Mouse (Mus musculus) hindbrain, embryonic 15.5 days (tissue): ENCODE measurements at regions not wholly inside any gene's neighbourhood (a gene's known extent, or its start where the extent isn't known, plus 50 kb on each side); places are given as distances from the start of the nearest gene placed in this dataset.

Experiments used
- ATAC-seq: fragments of 200-750 bp; cut with Nextera tagmentation; 2 replicates; pipeline ENCODE4 v1.8.0; 2017; ENCODE audit warnings: low read depth, moderate number of reproducible peaks, moderate TSS enrichment; ENCODE audit not compliant: low FRiP score
- H3K27ac ChIP-seq: fragments of 300-500 bp; sonication (generic); replicated peaks from 2 replicates; pipeline ENCODE4 v1.5.1; 2015; ENCODE audit warnings: mild to moderate bottlenecking, inconsistent platforms
- H3K27me3 ChIP-seq: fragments of 300-500 bp; sonication (generic); 2 replicates; pipeline ENCODE4 v1.6.1; 2015; ENCODE audit warnings: control low read depth, inconsistent platforms
- H3K36me3 ChIP-seq: fragments of 300-500 bp; sonication (generic); 2 replicates; pipeline ENCODE4 v1.6.1; 2015; ENCODE audit warnings: control low read depth, inconsistent platforms
- H3K4me1 ChIP-seq: fragments of 300-500 bp; sonication (generic); replicated peaks from 2 replicates; pipeline ENCODE4 v1.6.1; 2015; ENCODE audit warnings: control low read depth, inconsistent platforms
- H3K4me2 ChIP-seq: fragments of 300-500 bp; sonication (generic); 2 replicates; pipeline ENCODE4 v1.6.1; 2015; ENCODE audit warnings: moderate library complexity, mild to moderate bottlenecking, inconsistent platforms
- H3K4me3 ChIP-seq: fragments of 300-500 bp; sonication (generic); 2 replicates; pipeline ENCODE4 v1.5.1; 2015; ENCODE audit warnings: mild to moderate bottlenecking, inconsistent platforms
- H3K9ac ChIP-seq: fragments of 300-500 bp; sonication (generic); 2 replicates; pipeline ENCODE4 v1.6.1; 2015; ENCODE audit warnings: inconsistent platforms
- H3K9me3 ChIP-seq: fragments of 300-500 bp; sonication (generic); 2 replicates; pipeline ENCODE4 v1.6.1; 2016; ENCODE audit warnings: control low read depth, inconsistent platforms
- WGBS: fragments of 180-500 bp; shearing (Covaris S2); methylation state at CpG from one replicate; pipeline ENCODE4 v1.1.7; 2015; 5-methylcytosine and 5-hydroxymethylcytosine counted together

- H3K4me1 ChIP-seq, result no peaks in the 10 kb centered on the region
- H3K9me3 ChIP-seq, result no peaks in the 10 kb centered on the region
- no peak overlapping the region for H3K4me3 ChIP-seq
- H3K9ac ChIP-seq, result no peak overlapping the region
- no peak overlapping the region for H3K4me2 ChIP-seq
- no peak overlapping the region for H3K27ac ChIP-seq
- H3K27me3 ChIP-seq, result no peaks in the 10 kb centered on the region
- H3K36me3 ChIP-seq, result no peaks in the 10 kb centered on the region
- 0 out of 2 replicates have a peak, but pooled peaks have one; percentile 68 for ATAC-seq
- WGBS, result 64% methylated on average over 3 of the region's 3 CpGs
Observed at GRCm38 (mm10) chr3:39062415-39062814, 175.7 kb downstream of the Fat4 start.

- no peak overlapping the region for H3K4me3 ChIP-seq
- no peaks in the 10 kb centered on the region for H3K36me3 ChIP-seq
- no peak for ATAC-seq
- H3K4me2 ChIP-seq, result no peak overlapping the region
- H3K4me1 ChIP-seq, result no peaks in the 10 kb centered on the region
- H3K9ac ChIP-seq, result no peak overlapping the region
- H3K9me3 ChIP-seq, result no peaks in the 10 kb centered on the region
- no peak overlapping the region for H3K27ac ChIP-seq
- 81% methylated on average over 6 of the region's 6 CpGs for WGBS
- H3K27me3 ChIP-seq, result no peaks in the 10 kb centered on the region
Observed at GRCm38 (mm10) chr3:39065457-39065856, 178.7 kb downstream of the Fat4 start.

GRCm38 (mm10) chr3:39069011-39069410, 182.3 kb downstream of the Fat4 start:
- Histone ChIP-seq H3K27me3 (no peaks in the 10 kb centered on the region), H3K36me3 (no peaks in the 10 kb centered on the region), H3K4me1 (no peaks in the 10 kb centered on the region), H3K4me2 (no peak overlapping the region), H3K9me3 (no peaks in the 10 kb centered on the region), H3K4me3 (no peak overlapping the region), H3K27ac (no peak overlapping the region), H3K9ac (no peak overlapping the region)
- no peak for ATAC-seq

- no peak overlapping the region for H3K9ac ChIP-seq
- H3K36me3 ChIP-seq, result no peaks in the 10 kb centered on the region
- no peak overlapping the region for H3K27ac ChIP-seq
- WGBS, result 44% methylated on average over 4 of the region's 4 CpGs
- ATAC-seq, result peak; percentile 23; the same call in 1 of the 2 replicates
- H3K4me1 ChIP-seq, result no peaks in the 10 kb centered on the region
- H3K9me3 ChIP-seq, result no peaks in the 10 kb centered on the region
- no peak overlapping the region for H3K4me2 ChIP-seq
- H3K27me3 ChIP-seq, result no peaks in the 10 kb centered on the region
- no peak overlapping the region for H3K4me3 ChIP-seq
Observed at GRCm38 (mm10) chr3:39082678-39083270, 196.0 kb downstream of the Fat4 start.

- Histone ChIP-seq H3K9ac (no peak overlapping the region), H3K4me3 (no peak overlapping the region), H3K4me1 (no peaks in the 10 kb centered on the region), H3K36me3 (no peaks in the 10 kb centered on the region), H3K27ac (no peak overlapping the region), H3K27me3 (no peaks in the 10 kb centered on the region), H3K4me2 (no peak overlapping the region), H3K9me3 (no peaks in the 10 kb centered on the region)
- ATAC-seq, result no peak
- WGBS, result 94% methylated on average over 4 of the region's 4 CpGs
Observed at GRCm38 (mm10) chr3:39088948-39089347, 202.2 kb downstream of the Fat4 start.

- Histone ChIP-seq H3K9ac (no peak overlapping the region), H3K4me3 (no peak overlapping the region), H3K27me3 (no peaks in the 10 kb centered on the region), H3K27ac (no peak overlapping the region), H3K4me2 (no peak overlapping the region), H3K4me1 (no peaks in the 10 kb centered on the region), H3K9me3 (no peaks in the 10 kb centered on the region), H3K36me3 (no peaks in the 10 kb centered on the region)
- ATAC-seq, result peak; percentile 51; the same call in 1 of the 2 replicates
- WGBS, result 67% methylated on average over 3 of the region's 3 CpGs
Observed at GRCm38 (mm10) chr3:39102324-39102723, 215.6 kb downstream of the Fat4 start.

- ATAC-seq, result no peak
- Histone ChIP-seq H3K4me2 (no peak overlapping the region), H3K4me3 (no peak overlapping the region), H3K4me1 (no peaks in the 10 kb centered on the region), H3K9me3 (no peaks in the 10 kb centered on the region), H3K27ac (no peak overlapping the region), H3K9ac (no peak overlapping the region), H3K27me3 (no peaks in the 10 kb centered on the region), H3K36me3 (no peaks in the 10 kb centered on the region)
- WGBS, result 73% methylated on average over 5 of the region's 5 CpGs
Observed at GRCm38 (mm10) chr3:39109756-39110392, 223.1 kb downstream of the Fat4 start.

GRCm38 (mm10) chr3:39114056-39114455, 227.3 kb downstream of the Fat4 start:
- Histone ChIP-seq H3K27ac (no peak overlapping the region), H3K9ac (no peak overlapping the region), H3K4me3 (no peak overlapping the region), H3K4me1 (no peaks in the 10 kb centered on the region), H3K9me3 (no peaks in the 10 kb centered on the region), H3K36me3 (no peaks in the 10 kb centered on the region), H3K27me3 (no peaks in the 10 kb centered on the region), H3K4me2 (no peak overlapping the region)
- 78% methylated on average over 3 of the region's 3 CpGs for WGBS
- ATAC-seq, result no peak

GRCm38 (mm10) chr3:39114826-39115225, 228.1 kb downstream of the Fat4 start:
- Histone ChIP-seq H3K4me1 (no peaks in the 10 kb centered on the region), H3K9ac (no peak overlapping the region), H3K36me3 (no peaks in the 10 kb centered on the region), H3K9me3 (no peaks in the 10 kb centered on the region), H3K4me3 (no peak overlapping the region), H3K27me3 (no peaks in the 10 kb centered on the region), H3K4me2 (no peak overlapping the region), H3K27ac (no peak overlapping the region)
- 69% methylated on average over 3 of the region's 3 CpGs for WGBS
- no peak for ATAC-seq

- 13% methylated on average over 1 of the region's 1 CpGs for WGBS
- no peak for ATAC-seq
- Histone ChIP-seq H3K4me2 (no peak overlapping the region), H3K9me3 (no peaks in the 10 kb centered on the region), H3K4me3 (no peak overlapping the region), H3K4me1 (no peaks in the 10 kb centered on the region), H3K9ac (no peak overlapping the region), H3K36me3 (no peaks in the 10 kb centered on the region), H3K27me3 (no peaks in the 10 kb centered on the region), H3K27ac (no peak overlapping the region)
Observed at GRCm38 (mm10) chr3:39115441-39115840, 228.7 kb downstream of the Fat4 start.

- WGBS, result 83% methylated on average over 1 of the region's 1 CpGs
- H3K4me1 ChIP-seq, result no peaks in the 10 kb centered on the region
- H3K36me3 ChIP-seq, result no peaks in the 10 kb centered on the region
- no peak overlapping the region for H3K4me2 ChIP-seq
- ATAC-seq, result no peak
- no peaks in the 10 kb centered on the region for H3K27me3 ChIP-seq
- H3K9ac ChIP-seq, result no peak overlapping the region
- no peak overlapping the region for H3K27ac ChIP-seq
- no peaks in the 10 kb centered on the region for H3K9me3 ChIP-seq
- no peak overlapping the region for H3K4me3 ChIP-seq
Observed at GRCm38 (mm10) chr3:39122250-39122649, 235.5 kb downstream of the Fat4 start.

GRCm38 (mm10) chr3:39130532-39130931, 243.8 kb downstream of the Fat4 start:
- WGBS, result 85% methylated on average over 3 of the region's 3 CpGs
- Histone ChIP-seq H3K9me3 (no peaks in the 10 kb centered on the region), H3K9ac (no peak overlapping the region), H3K27ac (no peak overlapping the region), H3K27me3 (no peaks in the 10 kb centered on the region), H3K4me1 (no peaks in the 10 kb centered on the region), H3K4me3 (no peak overlapping the region), H3K4me2 (no peak overlapping the region), H3K36me3 (no peaks in the 10 kb centered on the region)
- no peak for ATAC-seq
